Mouse (Mus musculus): Measurements from ENCODE around the gene Gm5150.

DNA sequence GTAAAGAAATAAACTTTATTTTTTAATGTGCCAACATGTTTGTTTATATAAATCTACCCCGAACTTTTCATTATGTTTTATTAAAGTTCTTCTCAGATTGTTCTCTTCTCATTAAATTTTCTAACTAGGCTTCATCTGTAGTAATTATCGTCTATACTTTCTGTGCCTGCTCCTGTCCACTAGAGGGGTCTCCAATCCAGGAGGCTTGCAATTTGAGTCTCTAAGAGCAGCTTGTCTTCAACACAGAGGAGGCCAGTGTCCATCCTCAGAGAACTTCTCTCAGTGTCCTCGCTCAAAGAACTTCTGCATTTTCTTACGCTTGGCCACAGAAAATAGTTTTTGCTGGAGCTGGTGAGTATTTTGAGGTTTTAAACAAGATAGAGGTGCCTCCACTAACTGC, 41.1 kb upstream of the Gm5150 start:
- TF ChIP-seq CTCF (IDR thresholded peaks at IDR 0.05): no peak
- no peak for TF ChIP-seq EP300 (IDR thresholded peaks at IDR 0.05)
